Mouse (Mus musculus) neural tube, embryonic 13.5 days (tissue): ENCODE results near the gene Rps3a1. TPM values are rescaled to one million over a fixed set of nuclear protein-coding genes. Genes with fewer than 3 reads are reported as not detected.

Experiments
- ATAC-seq: fragments of 200-750 bp; cut with Nextera tagmentation; 2 replicates; pipeline ENCODE4 v1.8.0; 2017; ENCODE audit warnings: low read depth, mild to moderate bottlenecking, moderate TSS enrichment, moderate library complexity
- H3K27ac ChIP-seq: fragments of 300-500 bp; sonication (generic); replicated peaks from 2 replicates; pipeline ENCODE4 v1.5.1; 2015; ENCODE audit warnings: moderate library complexity, mild to moderate bottlenecking, inconsistent platforms
- H3K27me3 ChIP-seq: fragments of 300-500 bp; sonication (generic); 2 replicates; pipeline ENCODE4 v1.6.1; 2015; ENCODE audit warnings: mild to moderate bottlenecking, inconsistent platforms
- H3K36me3 ChIP-seq: fragments of 300-500 bp; sonication (generic); 2 replicates; pipeline ENCODE4 v1.6.1; 2015; ENCODE audit warnings: mild to moderate bottlenecking, inconsistent platforms
- H3K4me1 ChIP-seq: fragments of 300-500 bp; sonication (generic); replicated peaks from 2 replicates; pipeline ENCODE4 v1.6.1; 2015; ENCODE audit warnings: inconsistent platforms
- H3K4me2 ChIP-seq: fragments of 300-500 bp; sonication (generic); 2 replicates; pipeline ENCODE4 v1.6.1; 2015; ENCODE audit warnings: inconsistent platforms, mild to moderate bottlenecking, moderate library complexity
- H3K4me3 ChIP-seq: fragments of 300-500 bp; sonication (generic); 2 replicates; pipeline ENCODE4 v1.5.1; 2015; ENCODE audit warnings: mild to moderate bottlenecking, inconsistent platforms
- H3K9ac ChIP-seq: fragments of 300-500 bp; sonication (generic); 2 replicates; pipeline ENCODE4 v1.6.1; 2015; ENCODE audit warnings: moderate library complexity, mild to moderate bottlenecking, inconsistent platforms
- H3K9me3 ChIP-seq: fragments of 300-500 bp; sonication (generic); 2 replicates; pipeline ENCODE4 v1.6.1; 2016; ENCODE audit warnings: inconsistent platforms
- WGBS: fragments of 180-500 bp; shearing (Covaris S2); methylation state at CpG from one replicate; pipeline ENCODE4 v1.1.7; 2015; 5-methylcytosine and 5-hydroxymethylcytosine counted together
- polyA plus RNA-seq: library from polyadenylated mRNA; unstranded; fragments of >200 nt; fragmentation: Nextera tagmentation; extraction: Ambion mirVana; gene quantifications from 2 replicates; pipeline ENCODE4 v1.2.1, GENCODE M21; 2015

Rps3a1 gene
- polyA plus RNA-seq = 746 and 778 TPM in 2 replicates

- no peaks in the 10 kb centered on the region for H3K9me3 ChIP-seq
- peaks cover 36% of the 10 kb centered on the region for H3K36me3 ChIP-seq
- peak; percentile 97 for ATAC-seq
- peak within 1 kb of the TSS; percentile 97 for H3K4me3 ChIP-seq
- under 1% methylated on average over 75 of the region's 77 CpGs for WGBS
- H3K9ac ChIP-seq = peak within 1 kb of the TSS; percentile 99
- H3K27ac ChIP-seq = peak within 1 kb of the TSS; percentile 90
- no peaks in the 10 kb centered on the region for H3K27me3 ChIP-seq
- peaks cover 26% of the 10 kb centered on the region for H3K4me1 ChIP-seq
- peak within 1 kb of the TSS; percentile 82 for H3K4me2 ChIP-seq
Observed at GRCm38 (mm10) chr3:86142263-86142933, at the start of gene Rps3a1. Rps3a1 (minus strand) TSS chr3:86142702.

DNA sequence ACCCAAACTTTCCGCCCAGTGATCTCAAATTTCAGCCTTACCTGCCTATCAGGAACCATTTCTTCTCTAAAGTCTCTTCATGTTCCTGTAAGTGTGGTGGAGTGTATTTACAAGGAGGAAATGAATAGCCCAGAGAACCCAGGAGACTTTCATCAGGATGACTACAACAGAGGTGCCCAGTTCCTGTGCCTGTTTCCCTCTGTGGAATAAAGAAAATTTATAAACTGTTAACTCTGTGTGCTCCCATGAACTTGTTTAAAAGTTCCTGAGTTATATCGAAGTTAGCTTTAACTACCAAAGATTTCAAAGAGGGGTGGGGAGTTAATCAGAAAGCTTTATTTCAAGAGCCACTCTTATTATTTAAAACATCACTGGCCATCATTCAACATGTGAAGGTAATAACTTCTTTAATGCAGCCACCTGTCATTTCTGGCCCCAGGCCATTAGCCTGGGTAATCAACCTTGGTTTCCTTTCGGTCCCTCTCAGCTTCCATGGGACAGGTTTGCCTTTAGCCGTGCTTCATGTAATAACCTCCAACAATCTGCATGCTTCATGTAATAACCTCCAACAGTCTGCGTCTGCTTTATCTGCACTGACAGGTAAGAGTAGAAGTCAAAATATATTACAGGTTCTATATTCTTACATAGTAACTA is 45.4 kb upstream of the Rps3a1 start:
- Histone ChIP-seq H3K9ac (no peak overlapping the region), H3K9me3 (no peaks in the 10 kb centered on the region), H3K4me2 (no peak overlapping the region), H3K27ac (no peak overlapping the region), H3K36me3 (no peaks in the 10 kb centered on the region), H3K27me3 (no peaks in the 10 kb centered on the region), H3K4me3 (no peak overlapping the region), H3K4me1 (no peaks in the 10 kb centered on the region)
- no peak for ATAC-seq
- 65% methylated on average over 5 of the region's 5 CpGs for WGBS

GRCm38 (mm10) chr3:86184546-86184945 is 42.0 kb upstream of the Rps3a1 start:
- ATAC-seq = no peak
- Histone ChIP-seq H3K9me3 (no peaks in the 10 kb centered on the region), H3K4me3 (no peak overlapping the region), H3K36me3 (no peaks in the 10 kb centered on the region), H3K4me2 (no peak overlapping the region), H3K27me3 (no peaks in the 10 kb centered on the region), H3K27ac (no peak overlapping the region), H3K4me1 (no peaks in the 10 kb centered on the region), H3K9ac (no peak overlapping the region)
- WGBS = 93% methylated on average over 7 of the region's 7 CpGs

DNA sequence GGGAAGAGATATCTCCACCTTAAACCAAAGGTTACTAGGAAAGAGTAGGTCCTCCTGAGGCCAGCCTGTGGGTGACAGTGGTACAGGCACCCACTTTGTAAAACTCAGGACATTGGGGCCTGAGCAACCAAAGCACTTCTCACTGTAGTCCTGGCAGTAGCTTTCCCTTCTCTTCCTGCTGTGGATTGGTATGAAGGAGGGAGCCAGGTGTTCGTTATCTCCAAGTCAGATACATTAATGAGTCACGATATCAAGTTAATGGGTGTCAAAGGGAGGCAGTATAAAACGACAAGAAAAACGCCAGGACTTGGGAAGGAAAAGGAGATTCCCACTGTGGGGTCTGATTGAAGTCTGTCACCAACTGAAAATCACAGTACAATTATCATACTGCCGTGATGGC is 38.6 kb upstream of the Rps3a1 start:
- Histone ChIP-seq H3K36me3 (no peaks in the 10 kb centered on the region), H3K27me3 (no peaks in the 10 kb centered on the region), H3K4me1 (no peaks in the 10 kb centered on the region), H3K27ac (no peak overlapping the region), H3K4me2 (no peak overlapping the region), H3K9ac (no peak overlapping the region), H3K9me3 (no peaks in the 10 kb centered on the region), H3K4me3 (no peak overlapping the region)
- no peak for ATAC-seq
- WGBS = 60% methylated on average over 5 of the region's 5 CpGs

- 91% methylated on average over 7 of the region's 7 CpGs for WGBS
- H3K27ac ChIP-seq = no peak overlapping the region
- H3K9me3 ChIP-seq = no peaks in the 10 kb centered on the region
- no peaks in the 10 kb centered on the region for H3K27me3 ChIP-seq
- no peak overlapping the region for H3K4me3 ChIP-seq
- H3K4me1 ChIP-seq = no peaks in the 10 kb centered on the region
- no peak overlapping the region for H3K4me2 ChIP-seq
- ATAC-seq = no peak
- H3K9ac ChIP-seq = no peak overlapping the region
- H3K36me3 ChIP-seq = no peaks in the 10 kb centered on the region
Observed at GRCm38 (mm10) chr3:86179714-86180113, 37.2 kb upstream of the Rps3a1 start.

- Histone ChIP-seq H3K27ac (no peak overlapping the region), H3K9me3 (no peaks in the 10 kb centered on the region), H3K4me1 (no peaks in the 10 kb centered on the region), H3K4me2 (no peak overlapping the region), H3K9ac (no peak overlapping the region), H3K36me3 (no peaks in the 10 kb centered on the region), H3K27me3 (no peaks in the 10 kb centered on the region), H3K4me3 (no peak overlapping the region)
- WGBS = 85% methylated on average over 8 of the region's 8 CpGs
- no peak for ATAC-seq
Observed at GRCm38 (mm10) chr3:86168841-86169425, 26.4 kb upstream of the Rps3a1 start.

DNA sequence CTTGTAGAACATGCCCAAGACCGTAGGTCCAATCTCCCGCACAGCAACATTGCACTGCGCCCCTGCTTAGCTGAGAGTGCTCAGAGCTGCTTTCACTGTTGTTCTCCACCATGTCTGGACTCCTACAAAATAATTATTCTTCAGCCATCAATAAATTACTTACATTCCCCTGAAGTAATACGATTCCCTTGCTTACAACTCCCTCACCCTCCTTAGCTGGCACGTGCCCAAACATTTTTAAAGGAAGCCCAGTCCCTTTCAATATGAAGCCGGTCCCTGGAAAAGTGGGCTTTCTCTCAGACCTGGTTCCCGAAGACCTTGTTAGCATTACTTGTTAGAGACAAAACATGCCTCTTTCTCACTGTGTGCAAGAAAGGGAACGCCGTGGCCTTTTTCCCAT is 7.0 kb upstream of the Rps3a1 start:
- 74% methylated on average over 9 of the region's 9 CpGs for WGBS
- Histone ChIP-seq H3K4me1 (peaks cover 4% of the 10 kb centered on the region; the same call in 1 of the 2 replicates), H3K4me2 (no peak overlapping the region)

GRCm38 (mm10) chr3:86149063-86149462 is 6.6 kb upstream of the Rps3a1 start:
- H3K27ac ChIP-seq = no peak overlapping the region
- 69% methylated on average over 6 of the region's 6 CpGs for WGBS
- peaks cover 4% of the 10 kb centered on the region; the same call in 1 of the 2 replicates for H3K4me1 ChIP-seq
- H3K27me3 ChIP-seq = no peaks in the 10 kb centered on the region
- H3K4me3 ChIP-seq = no peak overlapping the region
- no peaks in the 10 kb centered on the region for H3K9me3 ChIP-seq
- H3K9ac ChIP-seq = no peak overlapping the region
- no peaks in the 10 kb centered on the region for H3K36me3 ChIP-seq
- no peak for ATAC-seq
- H3K4me2 ChIP-seq = no peak overlapping the region

More for the DNA sequence above, 7.0 kb upstream of the Rps3a1 start:
- Histone ChIP-seq H3K4me3 (no peak overlapping the region), H3K9me3 (no peaks in the 10 kb centered on the region), H3K27ac (no peak overlapping the region), H3K27me3 (no peaks in the 10 kb centered on the region), H3K9ac (no peak overlapping the region), H3K36me3 (no peaks in the 10 kb centered on the region)
- ATAC-seq = no peak

GRCm38 (mm10) chr3:86143343-86143742 is 841 bp upstream of the Rps3a1 start:
- Histone ChIP-seq H3K4me3 (no peak overlapping the region), H3K9ac (0 out of 2 replicates have a peak overlapping the region, but pooled peaks have one; percentile 14), H3K9me3 (no peaks in the 10 kb centered on the region), H3K27me3 (no peaks in the 10 kb centered on the region), H3K4me2 (no peak overlapping the region), H3K4me1 (peaks cover 26% of the 10 kb centered on the region), H3K36me3 (peaks cover 27% of the 10 kb centered on the region), H3K27ac (no peak overlapping the region)
- WGBS = 89% methylated on average over 6 of the region's 6 CpGs
- ATAC-seq = no peak

- Histone ChIP-seq H3K4me3 (0 out of 2 replicates have a peak overlapping the region, but pooled peaks have one; percentile 7), H3K36me3 (peaks cover 31% of the 10 kb centered on the region), H3K4me2 (peak overlapping the region; percentile 39), H3K4me1 (peaks cover 26% of the 10 kb centered on the region), H3K27ac (no peak overlapping the region), H3K9me3 (no peaks in the 10 kb centered on the region), H3K9ac (peak overlapping the region; percentile 46), H3K27me3 (no peaks in the 10 kb centered on the region)
- 45% methylated on average over 6 of the region's 6 CpGs for WGBS
- ATAC-seq = peak; percentile 38
Observed at GRCm38 (mm10) chr3:86142934-86143317, 424 bp upstream of the Rps3a1 start.

DNA sequence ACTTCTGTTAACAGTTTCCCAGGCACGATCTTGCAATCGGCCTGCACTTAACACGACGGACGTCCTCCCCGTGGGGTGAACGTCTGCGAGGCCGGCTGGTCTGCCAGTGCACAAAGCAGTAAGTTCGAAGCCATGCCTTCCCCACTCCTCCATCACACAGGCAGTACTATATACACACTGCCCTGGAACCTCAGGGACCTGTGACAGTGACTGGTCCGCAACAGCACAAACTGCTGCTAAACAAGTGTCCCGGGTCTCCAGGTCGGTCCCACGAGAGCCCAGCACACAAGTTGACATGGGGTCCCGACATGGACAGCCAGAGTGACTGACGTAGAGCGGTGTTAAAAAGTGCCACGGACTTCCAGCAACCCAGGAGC is 628 bp downstream of the Rps3a1 start:
- peaks cover 42% of the 10 kb centered on the region for H3K36me3 ChIP-seq
- no peaks in the 10 kb centered on the region for H3K27me3 ChIP-seq
- peak; percentile 41 for ATAC-seq
- peak overlapping the region; percentile 97 for H3K4me3 ChIP-seq
- no peaks in the 10 kb centered on the region for H3K9me3 ChIP-seq
- peaks cover 26% of the 10 kb centered on the region for H3K4me1 ChIP-seq
- peak overlapping the region; percentile 90 for H3K27ac ChIP-seq
- peak overlapping the region; percentile 99 for H3K9ac ChIP-seq
- H3K4me2 ChIP-seq = peak overlapping the region; percentile 82
- under 1% methylated on average over 18 of the region's 18 CpGs for WGBS

DNA sequence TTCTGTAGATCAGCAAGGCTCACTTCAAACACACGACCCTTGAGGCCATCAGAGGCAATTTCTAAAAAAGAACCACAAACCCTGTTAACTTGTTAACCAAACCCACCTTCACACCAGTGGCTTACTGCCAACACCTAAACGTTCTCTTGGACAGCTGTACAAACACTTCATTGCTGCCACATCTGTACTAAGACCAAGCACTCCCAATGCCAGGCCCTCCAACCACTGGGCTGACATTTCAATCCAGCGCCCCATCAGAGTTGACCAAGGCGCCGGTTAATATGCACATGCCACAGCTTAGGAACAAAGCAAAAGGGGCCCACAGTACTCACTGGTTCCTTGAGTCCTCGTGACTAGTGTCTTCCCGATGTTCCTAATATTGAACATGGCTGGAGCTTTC is 1.1 kb downstream of the Rps3a1 start:
- H3K4me3 ChIP-seq = peak overlapping the region; percentile 97
- no peak overlapping the region; the same call in 1 of the 2 replicates for H3K27ac ChIP-seq
- peaks cover 47% of the 10 kb centered on the region for H3K36me3 ChIP-seq
- peak overlapping the region; percentile 82 for H3K4me2 ChIP-seq
- 18% methylated on average over 7 of the region's 7 CpGs for WGBS
- peak overlapping the region; percentile 99 for H3K9ac ChIP-seq
- ATAC-seq = no peak
- no peaks in the 10 kb centered on the region for H3K27me3 ChIP-seq
- peaks cover 26% of the 10 kb centered on the region for H3K4me1 ChIP-seq
- no peaks in the 10 kb centered on the region for H3K9me3 ChIP-seq
